Mouse (Mus musculus) inflammation-experienced regulatory T-cells, adult 16 weeks (primary cell): Measurements from ENCODE around the gene Kctd5. TPM values are rescaled to one million over a fixed set of nuclear protein-coding genes. Genes with fewer than 3 reads are reported as not detected.

ENCODE experiments used
- polyA plus RNA-seq: library from polyadenylated mRNA; unstranded; fragments of 100-300 nt; shearing (Covaris generic); gene quantifications from one replicate; pipeline ENCODE4 v1.2.1, GENCODE M21; 2017

Gene Kctd5
- 12.9 TPM for polyA plus RNA-seq

DNA sequence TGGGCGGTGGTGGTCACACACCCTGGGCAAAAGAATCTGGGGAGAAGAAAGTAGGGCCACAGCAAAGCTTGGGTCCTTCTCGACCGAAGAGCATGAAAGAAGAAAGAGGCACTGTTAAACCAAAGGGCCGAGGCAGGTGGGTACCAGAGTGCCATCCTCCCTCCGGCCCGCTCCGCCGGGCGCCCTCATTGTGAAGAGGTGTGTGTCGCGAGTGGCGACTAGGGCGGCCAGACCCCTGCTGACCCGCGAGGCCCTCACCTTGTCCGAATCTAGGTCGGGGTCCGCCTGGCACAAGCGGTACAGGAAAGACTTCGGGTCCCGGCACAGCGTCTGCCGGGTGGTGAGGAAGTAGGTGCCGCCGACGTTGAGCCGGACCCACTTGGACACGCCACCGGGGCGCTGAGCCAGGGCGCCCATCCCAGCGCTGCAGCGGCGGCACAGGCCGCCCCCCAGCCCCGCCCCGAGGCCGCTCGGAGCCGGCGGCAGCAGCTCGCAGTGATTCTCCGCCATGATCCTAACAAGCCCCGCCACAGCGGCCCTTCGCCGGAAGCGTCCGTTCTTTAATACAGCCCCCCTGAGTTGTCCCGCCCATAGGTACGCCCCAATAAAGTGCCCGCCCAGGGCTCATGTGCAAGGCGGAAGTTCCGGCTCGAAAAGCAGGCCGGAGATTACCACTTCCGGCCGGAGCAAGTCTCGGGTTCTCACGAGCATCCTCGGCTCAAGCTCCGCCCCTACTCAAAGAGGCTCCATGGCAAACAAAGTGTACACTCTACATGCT is at the start of gene Kctd5:
Gene Kctd5, minus strand, starts transcription at position 567 of the 778 bp plus-strand sequence.

DNA sequence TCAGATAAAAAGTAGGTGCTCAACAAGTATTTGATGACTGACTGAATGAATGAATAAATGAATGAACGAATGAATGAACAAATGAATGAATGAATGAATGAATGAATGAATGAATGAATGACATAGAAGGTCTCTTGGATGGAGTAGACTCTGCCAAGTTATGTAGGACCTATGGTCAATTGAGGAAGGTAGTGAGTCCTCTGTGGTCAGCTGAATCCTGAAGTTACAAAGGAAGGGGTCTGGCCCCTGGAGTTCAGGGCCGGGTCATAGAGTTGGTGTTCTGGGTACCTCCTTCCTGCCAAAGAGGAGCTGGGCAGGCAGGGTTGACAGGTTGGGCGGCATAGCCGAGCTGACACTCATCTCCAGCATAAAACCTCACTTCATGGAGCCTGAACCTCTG is 35.4 kb downstream of the Kctd5 start, which contains the start of gene Prss27:
Gene Prss27, plus strand, starts transcription at position 301 of the 400 bp plus-strand sequence.

DNA sequence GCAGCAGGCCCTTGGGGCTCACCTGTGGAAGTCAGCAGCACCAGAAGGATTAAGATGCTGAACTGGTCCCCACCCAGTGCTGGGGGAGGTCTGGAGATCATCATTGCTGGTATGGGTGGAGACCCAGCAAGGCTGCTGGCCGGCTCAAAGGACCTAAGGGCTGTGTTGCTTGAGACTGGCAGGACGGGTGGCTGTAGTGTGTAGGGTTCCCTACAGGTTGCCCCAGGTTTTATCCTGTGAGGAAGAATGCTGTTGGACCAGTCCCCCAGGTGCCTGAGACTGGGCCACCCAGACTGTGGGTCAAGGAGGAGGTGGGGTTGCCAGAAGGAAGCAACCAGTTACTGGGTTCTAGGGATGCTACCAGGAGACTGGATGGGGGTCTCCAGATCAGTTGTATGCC is 75.4 kb downstream of the Kctd5 start, which contains the start of gene Prss22:
Gene Prss22, minus strand, starts transcription at position 200 of the 400 bp plus-strand sequence.

Other genes starting within 250 kb of the Kctd5 start
- 672 TPM for gene Elob, start 244.3 kb downstream of the Kctd5 start, polyA plus RNA-seq
- 0.39 TPM for gene Prss33, start 237.4 kb downstream of the Kctd5 start, polyA plus RNA-seq
- not detected for gene Prss32, start 229.6 kb downstream of the Kctd5 start, polyA plus RNA-seq
- 6.6 TPM for gene Prss41, start 229.3 kb downstream of the Kctd5 start, polyA plus RNA-seq
- gene Prss21, start 205.4 kb downstream of the Kctd5 start, polyA plus RNA-seq = not detected
- not detected for gene Dcpp1, start 192.6 kb downstream of the Kctd5 start, polyA plus RNA-seq
- gene Dcpp2, start 192.6 kb downstream of the Kctd5 start, polyA plus RNA-seq = not detected
- gene Dcpp3, start 156.0 kb downstream of the Kctd5 start, polyA plus RNA-seq = not detected
- gene Sbp, start 131.8 kb downstream of the Kctd5 start, polyA plus RNA-seq = not detected
- not detected for gene Sbpl, start 118.2 kb downstream of the Kctd5 start, polyA plus RNA-seq
- gene Prss30, start 92.9 kb downstream of the Kctd5 start, polyA plus RNA-seq = 0.26 TPM
- not detected for gene Prss22, start 75.4 kb downstream of the Kctd5 start, polyA plus RNA-seq
- 0.55 TPM for gene Prss27, start 35.3 kb downstream of the Kctd5 start, polyA plus RNA-seq
- gene Pdpk1, start 77.4 kb upstream of the Kctd5 start, polyA plus RNA-seq = 57.8 TPM
- 43.3 TPM for gene Amdhd2, start 90.3 kb upstream of the Kctd5 start, polyA plus RNA-seq
- gene Atp6v0c, start 96.2 kb upstream of the Kctd5 start, polyA plus RNA-seq = 350 TPM
- 0.80 TPM for gene Tbc1d24, start 132.1 kb upstream of the Kctd5 start, polyA plus RNA-seq
- 0.06 TPM for gene Ntn3, start 136.0 kb upstream of the Kctd5 start, polyA plus RNA-seq
- gene Tedc2, start 147.4 kb upstream of the Kctd5 start, polyA plus RNA-seq = 6.0 TPM
- 5.1 TPM for gene Ccnf, start 178.0 kb upstream of the Kctd5 start, polyA plus RNA-seq